Mouse (Mus musculus) testis, adult 2 months (tissue): ENCODE results near the gene Mymx.

Source experiments
- CTCF ChIP-seq: fragments of 200-500 bp; IDR thresholded peaks from 2 replicates; pipeline ENCODE4 v1.5.1; 2012; ENCODE audit warnings: low read depth, mild to moderate bottlenecking, inconsistent platforms, low read length, moderate library complexity; ENCODE audit not compliant: control insufficient read depth, insufficient read depth, insufficient replicate concordance
- POLR2A ChIP-seq: fragments of 200-500 bp; IDR thresholded peaks from 2 replicates; pipeline ENCODE4 v1.6.1; 2012; ENCODE audit warnings: low read depth, mild to moderate bottlenecking, inconsistent platforms, low read length, moderate library complexity; ENCODE audit not compliant: control insufficient read depth

GRCm38 (mm10) chr17:45608396-45608795, 6.5 kb upstream of the Mymx start:
- TF ChIP-seq CTCF (no peak), POLR2A (no peak)
